Mouse (Mus musculus): ENCODE data around the gene Gnas.
"Not testable (repeated sequence)": the region's sequence is repeated elsewhere in the genome, so short reads cannot be mapped to it uniquely, and the experiment has no call there.

Gene Gnas

GRCm38 (mm10) chr2:174328358-174328905 is 44.3 kb downstream of the Gnas start:
- no peak for DNase-seq (ENCODE audit: low spot score)

DNA sequence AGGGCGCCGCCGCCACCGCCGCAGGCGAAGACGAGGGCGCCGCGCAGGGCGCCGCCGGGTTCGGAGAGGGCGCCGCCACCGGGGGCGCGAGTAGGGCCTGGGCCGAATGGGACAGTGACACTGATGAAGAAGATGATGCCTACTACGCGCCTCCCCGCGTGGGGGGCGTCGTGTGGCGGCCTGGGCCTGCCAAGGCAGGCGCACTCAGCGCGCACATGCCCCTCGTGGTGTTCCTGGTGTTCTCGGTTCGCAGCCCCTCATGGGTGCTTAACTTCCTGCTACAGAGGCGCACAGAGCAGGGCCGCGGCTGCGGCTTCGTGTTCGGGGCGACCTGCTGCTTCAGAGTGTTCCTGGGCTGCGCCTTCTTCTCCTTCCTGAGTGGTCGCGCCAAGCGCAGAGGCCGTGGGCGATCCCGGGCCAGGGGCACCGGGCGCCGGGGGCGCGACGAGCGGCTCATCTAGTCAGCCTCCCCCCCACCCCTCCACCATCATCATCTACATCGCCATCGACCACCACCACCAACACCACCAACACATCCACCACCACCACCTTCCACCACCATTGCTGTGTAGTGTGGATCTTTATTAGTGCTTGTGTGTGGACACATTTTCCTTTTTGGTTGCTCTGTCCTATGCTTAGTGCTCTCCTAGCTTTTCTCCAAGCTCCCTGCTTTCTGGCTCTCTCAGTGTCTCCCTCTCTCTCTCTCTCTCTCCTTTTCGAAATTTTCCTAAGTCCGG is 45.0 kb downstream of the Gnas start:
- DNase-seq (ENCODE audit: low spot score) = no peak

GRCm38 (mm10) chr2:174329663-174330615 is 45.8 kb downstream of the Gnas start:
- peak; percentile 90 for DNase-seq (ENCODE audit: low spot score)

- DNase-seq (ENCODE audit: low spot score) = peak; percentile 82
These were observed 46.6 kb downstream of the Gnas start for GRCm38 (mm10) chr2:174330616-174331191.

- no peak for DNase-seq (ENCODE audit: low spot score)
These were observed 47.3 kb downstream of the Gnas start for GRCm38 (mm10) chr2:174331282-174332030.

GRCm38 (mm10) chr2:174333239-174333890 is 49.2 kb downstream of the Gnas start:
- no peak for DNase-seq (ENCODE audit: low spot score)

- DNase-seq (ENCODE audit: low spot score) = no peak
These were observed 50.3 kb downstream of the Gnas start for GRCm38 (mm10) chr2:174334415-174334814.

DNA sequence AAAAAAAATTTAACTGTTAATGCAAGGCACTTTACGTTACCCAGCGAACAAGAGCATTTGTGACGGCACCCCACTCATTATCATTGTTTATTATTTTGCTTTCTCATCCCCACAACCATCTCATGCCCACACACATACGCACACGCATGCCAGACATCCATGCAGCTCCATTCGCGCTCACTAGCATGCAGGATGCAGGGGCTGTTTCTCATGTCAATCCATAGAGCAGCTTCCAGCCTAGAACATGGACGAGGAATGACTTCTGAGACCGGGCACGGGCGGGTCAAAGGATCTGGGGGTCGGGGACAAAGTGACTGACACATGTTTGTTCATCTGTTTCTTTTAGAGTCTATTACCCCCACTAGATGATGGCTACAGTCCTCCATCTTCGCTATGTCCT is 53.2 kb downstream of the Gnas start:
- no peak for DNase-seq (ENCODE audit: low spot score)

GRCm38 (mm10) chr2:174339701-174340100 is 55.6 kb downstream of the Gnas start:
- no peak for DNase-seq (ENCODE audit: low spot score)

GRCm38 (mm10) chr2:174340229-174340892 is 56.2 kb downstream of the Gnas start:
- DNase-seq (ENCODE audit: low spot score) = no peak

GRCm38 (mm10) chr2:174340893-174341580 is 56.9 kb downstream of the Gnas start:
- no peak for DNase-seq (ENCODE audit: low spot score)

GRCm38 (mm10) chr2:174342793-174343400 is 58.8 kb downstream of the Gnas start:
- no peak for DNase-seq (ENCODE audit: low spot score)

DNA sequence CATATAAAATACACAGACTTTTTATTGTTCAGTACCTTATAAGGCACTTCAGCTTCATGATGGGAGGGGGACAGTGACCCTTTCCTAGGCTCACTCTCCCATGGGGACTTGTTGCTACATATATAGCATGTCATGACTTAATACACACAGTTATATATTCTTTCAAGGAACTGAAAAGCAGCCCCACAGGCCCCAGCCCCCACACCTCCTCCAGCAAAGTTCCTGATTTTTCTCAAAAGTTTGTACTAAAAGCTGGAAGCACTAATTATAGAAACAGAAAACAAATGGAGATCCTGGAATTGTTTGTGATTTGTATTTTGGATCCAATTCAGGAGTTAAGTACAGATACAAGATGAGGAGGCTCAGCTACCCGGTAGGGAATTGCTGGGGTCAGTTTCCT is 59.4 kb downstream of the Gnas start:
- DNase-seq (ENCODE audit: low spot score) = no peak

- peak; percentile 88 for DNase-seq (ENCODE audit: low spot score)
These were observed 60.0 kb downstream of the Gnas start for GRCm38 (mm10) chr2:174344003-174344655.

DNA sequence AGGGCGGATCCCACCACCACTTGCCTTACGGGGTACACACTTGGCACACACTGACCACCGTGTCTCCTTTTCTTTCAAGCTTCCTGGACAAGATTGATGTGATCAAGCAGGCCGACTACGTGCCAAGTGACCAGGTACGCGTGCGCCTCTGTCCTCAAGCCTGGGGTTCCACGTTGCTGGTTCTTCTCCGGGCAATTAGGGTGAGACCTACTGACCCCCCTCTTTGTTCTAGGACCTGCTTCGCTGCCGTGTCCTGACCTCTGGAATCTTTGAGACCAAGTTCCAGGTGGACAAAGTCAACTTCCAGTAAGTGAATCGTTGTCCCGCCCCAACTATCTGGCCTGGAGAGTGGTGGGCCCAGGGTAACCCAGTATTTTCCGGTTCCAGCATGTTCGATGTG is 60.9 kb downstream of the Gnas start:
- DNase-seq (ENCODE audit: low spot score) = no peak

- DNase-seq (ENCODE audit: low spot score) = no peak
These were observed 62.5 kb downstream of the Gnas start, which contains the start of gene Gm20721 for GRCm38 (mm10) chr2:174346612-174346998. Gene Gm20721 (minus strand): TSS chr2:174346712.

DNA sequence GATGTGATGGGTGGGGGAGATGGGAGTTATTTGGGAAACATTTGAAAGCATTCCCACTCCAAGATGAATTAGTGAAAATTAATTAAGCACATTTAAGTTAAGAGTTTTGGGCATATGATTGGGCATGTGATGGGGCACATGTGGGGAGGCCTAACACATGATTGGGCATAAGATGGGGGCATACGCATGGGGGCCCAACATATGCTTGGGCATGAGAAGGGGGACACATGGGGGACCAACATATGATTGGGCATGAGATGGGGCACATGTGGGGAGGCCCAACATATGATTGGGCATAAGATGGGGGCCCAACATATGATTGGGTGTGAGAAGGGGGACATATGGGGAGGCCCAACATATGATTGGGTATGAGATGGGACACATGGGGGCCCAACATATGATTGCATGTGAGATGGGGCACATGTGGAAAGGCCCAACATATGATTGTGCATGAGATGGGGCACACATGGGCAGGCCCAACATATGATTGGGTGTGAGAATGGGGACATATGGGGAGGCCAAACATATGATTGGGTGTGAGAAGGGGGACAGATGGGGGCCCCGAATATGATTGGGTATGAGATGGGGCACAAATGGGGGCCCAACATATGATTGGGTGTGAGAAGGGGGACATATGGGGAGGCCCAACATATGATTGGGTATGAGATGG is 63.0 kb downstream of the Gnas start:
- not testable (repeated sequence) for DNase-seq (ENCODE audit: low spot score)

DNA sequence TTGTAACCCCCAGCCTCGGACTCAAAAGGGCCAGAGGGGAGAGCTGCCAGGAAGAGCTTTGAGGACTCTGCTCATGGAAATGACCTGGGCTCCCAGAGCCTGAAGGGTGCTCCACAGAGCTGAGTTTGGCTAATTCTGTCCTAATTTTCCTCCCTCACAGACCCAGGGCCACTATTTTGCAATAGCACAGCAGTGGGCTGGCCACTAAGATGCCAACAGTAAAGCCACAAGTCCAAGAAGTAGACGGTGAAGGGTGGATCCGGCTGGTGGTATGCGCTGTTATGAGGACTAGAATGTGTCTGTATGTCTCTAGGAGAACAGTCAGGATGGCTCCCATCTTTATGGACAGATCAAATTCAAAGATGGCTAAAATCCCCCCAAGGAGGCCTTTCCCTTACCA is 74.4 kb downstream of the Gnas start:
- DNase-seq (ENCODE audit: low spot score) = no peak

All from MN1 (cell line).